Mouse (Mus musculus): ENCODE data around the gene Fbxl5.

- no peak for TF ChIP-seq POLR2A (IDR thresholded peaks at IDR 0.05; ENCODE audit: low read depth, low read length)
- no peak for TF ChIP-seq CTCF (conservative IDR thresholded peaks at IDR 0.05 in 1 of 2, IDR thresholded peaks at IDR 0.05 in 1 of 2; ENCODE audit: low read depth in 2 of 2, low read length in 2 of 2)
- no peak for TF ChIP-seq RCOR1 (conservative IDR thresholded peaks at IDR 0.05; ENCODE audit: low read depth, low read length)
- TF ChIP-seq IRF4 (IDR thresholded peaks at IDR 0.05; ENCODE audit: low read depth, low read length): no peak
- TF ChIP-seq TBP (conservative IDR thresholded peaks at IDR 0.05; ENCODE audit: low read depth, low read length): no peak
- TF ChIP-seq JUND (conservative IDR thresholded peaks at IDR 0.05; ENCODE audit: low read depth, low read length): no peak
- TF ChIP-seq NELFE (IDR thresholded peaks at IDR 0.05; ENCODE audit: low read depth, low read length): no peak
- no peak for TF ChIP-seq HCFC1 (IDR thresholded peaks at IDR 0.05; ENCODE audit: low read depth, low read length)
- TF ChIP-seq USF1 (IDR thresholded peaks at IDR 0.05; ENCODE audit: low read depth, low read length): no peak
- TF ChIP-seq TCF12 (IDR thresholded peaks at IDR 0.05; ENCODE audit: low read depth, low read length): no peak
- no peak for TF ChIP-seq CHD1 (IDR thresholded peaks at IDR 0.05; ENCODE audit: low read depth, low read length)
- no peak for TF ChIP-seq POLR2AphosphoS2 (IDR thresholded peaks at IDR 0.05; ENCODE audit: low read depth, low read length)
- no peak for TF ChIP-seq USF2 (conservative IDR thresholded peaks at IDR 0.05; ENCODE audit: low read depth, low read length)
These were observed 761 bp upstream of the Fbxl5 start for GRCm38 (mm10) chr5:43822199-43822598.

All from CH12.LX (cell line).